ENCODE assay signal across 26 mouse cellular contexts in genomic region chr10:70023861-70024260, GRCm38 (mm10).
"Had no signal": no experiment of that assay in that cellular context is flagged by ENCODE, and none has a peak within 500 bp of the region (broad histone marks: within the 10 kb centered on the region; RNA-seq: fewer than 3 reads in every experiment).

No protein-coding gene starts in this region.

- H3K36me3 ChIP-seq: embryonic facial prominence, embryonic 15.5 days had no signal

- H3K9ac ChIP-seq: embryonic facial prominence, embryonic 12.5 days; embryonic facial prominence, embryonic 13.5 days; embryonic facial prominence, embryonic 15.5 days; forebrain, embryonic 12.5 days; forebrain, embryonic 13.5 days; forebrain, embryonic 15.5 days; forebrain, postnatal 0 days had no signal

- H3K27me3 ChIP-seq: embryonic facial prominence, embryonic 12.5 days; embryonic facial prominence, embryonic 13.5 days; embryonic facial prominence, embryonic 15.5 days; forebrain, embryonic 12.5 days; forebrain, embryonic 13.5 days; forebrain, embryonic 15.5 days had no signal

- H3K4me3 ChIP-seq: embryonic facial prominence, embryonic 10.5 days; embryonic facial prominence, embryonic 12.5 days; embryonic facial prominence, embryonic 13.5 days; embryonic facial prominence, embryonic 15.5 days; erythroblast, embryonic 14.5 days; forebrain, embryonic 10.5 days; forebrain, embryonic 12.5 days; forebrain, embryonic 13.5 days; forebrain, embryonic 15.5 days; heart, adult 2 months had no signal

- H3K4me2 ChIP-seq: embryonic facial prominence, embryonic 12.5 days; embryonic facial prominence, embryonic 13.5 days; embryonic facial prominence, embryonic 15.5 days; forebrain, embryonic 12.5 days; forebrain, embryonic 13.5 days; forebrain, embryonic 15.5 days had no signal

- H3K27ac ChIP-seq: embryonic facial prominence, embryonic 10.5 days; embryonic facial prominence, embryonic 12.5 days; embryonic facial prominence, embryonic 13.5 days; embryonic facial prominence, embryonic 15.5 days; forebrain, embryonic 10.5 days; forebrain, embryonic 12.5 days; forebrain, embryonic 13.5 days; forebrain, embryonic 15.5 days; heart, adult 2 months had no signal

- H3K4me1 ChIP-seq: embryonic facial prominence, embryonic 10.5 days; embryonic facial prominence, embryonic 12.5 days; embryonic facial prominence, embryonic 13.5 days; embryonic facial prominence, embryonic 15.5 days; forebrain, embryonic 10.5 days; forebrain, embryonic 12.5 days; forebrain, embryonic 13.5 days had no signal

- ATAC-seq: forebrain, embryonic 13.5 days; forebrain, embryonic 14.5 days; forebrain, embryonic 15.5 days; forebrain, embryonic 16.5 days; forebrain, postnatal 0 days had no signal

- H3K9me3 ChIP-seq: embryonic facial prominence, embryonic 10.5 days; embryonic facial prominence, embryonic 12.5 days; embryonic facial prominence, embryonic 13.5 days; embryonic facial prominence, embryonic 15.5 days; forebrain, embryonic 12.5 days; forebrain, embryonic 13.5 days; forebrain, embryonic 15.5 days had no signal

- DNase-seq: cerebellum, adult 2 months; cerebellum, adult 8-10 months; cerebellum, adult 9-10 months; cerebellum, adult 9-11 months; cerebellum, postnatal 10 days; cerebellum, postnatal 14 days; cerebellum, postnatal 25 days; cerebellum, postnatal 36 days; embryo, embryonic 11 days; forebrain, postnatal 0 days; gastrocnemius, postnatal 10 days; gastrocnemius, postnatal 25 days; gastrocnemius, postnatal 36 days; heart, adult 18-20 months; heart, adult 2 months had no signal
